Mouse (Mus musculus): ENCODE results near the gene S1pr4.

DNA sequence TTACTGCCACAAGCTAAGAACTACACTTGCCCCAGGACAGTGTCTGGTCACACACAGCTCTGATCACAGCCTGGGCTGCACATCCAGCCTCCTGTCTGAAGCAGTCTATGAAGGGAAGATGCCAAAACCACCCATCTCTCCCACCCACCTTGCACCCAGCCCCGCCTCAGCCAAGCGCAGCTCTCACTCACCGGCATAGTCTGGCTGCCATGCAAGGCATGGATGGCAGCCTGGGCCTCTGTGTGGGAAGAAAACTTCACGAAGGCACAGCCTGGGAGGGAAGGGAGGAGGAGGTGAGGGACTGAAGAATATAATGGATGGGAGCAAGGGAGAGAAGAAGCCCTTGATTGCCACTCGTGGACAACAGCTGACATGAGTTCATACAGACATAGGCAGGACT is 30.7 kb downstream of the S1pr4 start:
- TF ChIP-seq CTCF (conservative IDR thresholded peaks at IDR 0.05; ENCODE audit: low read length) = no peak
- TF ChIP-seq POU5F1 (IDR thresholded peaks at IDR 0.05; ENCODE audit: borderline replicate concordance, low read length) = no peak

All from E14TG2a.4 (cell line).